Mouse (Mus musculus) lung, postnatal 0 days (tissue): ENCODE measurements around the gene B3glct. TPM values are rescaled to one million over a fixed set of nuclear protein-coding genes. Genes with fewer than 3 reads are reported as not detected.

ENCODE experiments used
- ATAC-seq: fragments of 200-750 bp; cut with Nextera tagmentation; 2 replicates; pipeline ENCODE4 v1.8.0; 2017; ENCODE audit warnings: moderate library complexity
- DNase-seq: peaks from one replicate; pipeline ENCODE4 v3.0.0-alpha.2; 2016; ENCODE audit warnings: low spot score
- H3K27ac ChIP-seq: fragments of 300-500 bp; sonication (generic); 2 replicates; pipeline ENCODE4 v1.5.1; 2014; ENCODE audit warnings: antibody characterized with exemption, mild to moderate bottlenecking, low read length, mixed read lengths
- H3K27me3 ChIP-seq: fragments of 300-500 bp; sonication (generic); replicated peaks from 2 replicates; pipeline ENCODE4 v1.6.1; 2014; ENCODE audit warnings: low read length, mixed read lengths; ENCODE audit not compliant: insufficient read depth
- H3K36me3 ChIP-seq: fragments of 300-500 bp; sonication (generic); 2 replicates; pipeline ENCODE4 v1.6.1; 2014; ENCODE audit warnings: low read length, mixed read lengths; ENCODE audit not compliant: insufficient read depth
- H3K4me1 ChIP-seq: fragments of 300-500 bp; sonication (generic); 2 replicates; pipeline ENCODE4 v1.6.1; 2014; ENCODE audit warnings: antibody characterized with exemption, low read depth, low read length, mixed read lengths; ENCODE audit not compliant: insufficient read depth
- H3K4me2 ChIP-seq: fragments of 300-500 bp; sonication (generic); replicated peaks from 2 replicates; pipeline ENCODE4 v1.6.1; 2014; ENCODE audit warnings: low read depth, mild to moderate bottlenecking, low read length, moderate library complexity, mixed read lengths
- H3K4me3 ChIP-seq: fragments of 300-500 bp; sonication (generic); 2 replicates; pipeline ENCODE4 v1.5.1; 2014; ENCODE audit warnings: low read depth, low read length
- H3K9ac ChIP-seq: fragments of 300-500 bp; sonication (generic); replicated peaks from 2 replicates; pipeline ENCODE4 v1.6.1; 2014; ENCODE audit warnings: low read depth, mild to moderate bottlenecking
- H3K9me3 ChIP-seq: fragments of 300-500 bp; sonication (generic); 2 replicates; pipeline ENCODE4 v1.6.1; 2016; ENCODE audit warnings: low read length, mixed read lengths
- CTCF ChIP-seq: IDR thresholded peaks from 2 replicates; pipeline ENCODE4 v1.5.1; 2016; ENCODE audit warnings: antibody characterized with exemption, mild to moderate bottlenecking
- EP300 ChIP-seq: IDR thresholded peaks from 2 replicates; pipeline ENCODE4 v1.6.1; 2016; ENCODE audit warnings: antibody characterized with exemption, mild to moderate bottlenecking, control low read depth
- WGBS: fragments of 180-500 bp; shearing (Covaris S2); extraction: QIAGEN DNeasy Blood & Tissue Kit; methylation state at CpG from one replicate; pipeline ENCODE4 v1.1.7; 2014; 5-methylcytosine and 5-hydroxymethylcytosine counted together
- polyA plus RNA-seq: library from polyadenylated mRNA; unstranded; fragments of >200 nt; fragmentation: Nextera tagmentation; extraction: Ambion mirVana; gene quantifications from 2 replicates; pipeline ENCODE4 v1.2.1, GENCODE M21; 2015

Gene B3glct
- polyA plus RNA-seq, 1 experiment from 2014 or later = 5.0 TPM

- Histone ChIP-seq H3K9ac (no peak overlapping the region), H3K4me1 (peaks cover 8% of the 10 kb centered on the region; the same call in 1 of the 2 replicates), H3K4me3 (no peak overlapping the region), H3K4me2 (no peak overlapping the region), H3K36me3 (no peaks in the 10 kb centered on the region), H3K27me3 (no peaks in the 10 kb centered on the region), H3K27ac (no peak overlapping the region), H3K9me3 (no peaks in the 10 kb centered on the region)
- no peak for DNase-seq
- no peak for ATAC-seq
- TF ChIP-seq CTCF = no peak
- TF ChIP-seq EP300 = no peak
- WGBS = 67% methylated on average over 5 of the region's 5 CpGs
These were observed 2.9 kb downstream of the B3glct start for GRCm38 (mm10) chr5:149680946-149681345.

GRCm38 (mm10) chr5:149689860-149690259, 11.8 kb downstream of the B3glct start:
- H3K4me2 ChIP-seq = no peak overlapping the region
- no peaks in the 10 kb centered on the region for H3K9me3 ChIP-seq
- no peaks in the 10 kb centered on the region for H3K4me1 ChIP-seq
- TF ChIP-seq EP300 (no peak), CTCF (no peak)
- no peak overlapping the region for H3K27ac ChIP-seq
- WGBS = 61% methylated on average over 5 of the region's 5 CpGs
- DNase-seq (no peak), ATAC-seq (no peak)
- H3K36me3 ChIP-seq = no peaks in the 10 kb centered on the region
- H3K27me3 ChIP-seq = no peaks in the 10 kb centered on the region
- H3K4me3 ChIP-seq = no peak overlapping the region
- H3K9ac ChIP-seq = no peak overlapping the region

- Histone ChIP-seq H3K4me2 (no peak overlapping the region), H3K4me3 (no peak overlapping the region), H3K27ac (no peak overlapping the region), H3K27me3 (no peaks in the 10 kb centered on the region), H3K4me1 (no peaks in the 10 kb centered on the region), H3K36me3 (no peaks in the 10 kb centered on the region), H3K9me3 (no peaks in the 10 kb centered on the region), H3K9ac (no peak overlapping the region)
- ATAC-seq = no peak
- TF ChIP-seq CTCF = no peak
- no peak for TF ChIP-seq EP300
- WGBS = 82% methylated on average over 11 of the region's 11 CpGs
- DNase-seq = no peak
These were observed 14.5 kb downstream of the B3glct start for GRCm38 (mm10) chr5:149692548-149692947.

GRCm38 (mm10) chr5:149693200-149693599, 15.2 kb downstream of the B3glct start:
- WGBS = 64% methylated on average over 2 of the region's 2 CpGs
- no peaks in the 10 kb centered on the region for H3K27me3 ChIP-seq
- no peaks in the 10 kb centered on the region for H3K4me1 ChIP-seq
- no peak for TF ChIP-seq CTCF
- no peak overlapping the region for H3K9ac ChIP-seq
- no peak for ATAC-seq
- H3K9me3 ChIP-seq = no peaks in the 10 kb centered on the region
- H3K4me2 ChIP-seq = no peak overlapping the region
- no peaks in the 10 kb centered on the region for H3K36me3 ChIP-seq
- H3K4me3 ChIP-seq = no peak overlapping the region
- DNase-seq = no peak
- H3K27ac ChIP-seq = no peak overlapping the region

GRCm38 (mm10) chr5:149693968-149694367, 15.9 kb downstream of the B3glct start:
- no peak for ATAC-seq
- H3K9me3 ChIP-seq = no peaks in the 10 kb centered on the region
- H3K4me1 ChIP-seq = no peaks in the 10 kb centered on the region
- H3K9ac ChIP-seq = no peak overlapping the region
- no peak overlapping the region for H3K4me3 ChIP-seq
- no peaks in the 10 kb centered on the region for H3K27me3 ChIP-seq
- 72% methylated on average over 3 of the region's 3 CpGs for WGBS
- no peak overlapping the region for H3K27ac ChIP-seq
- H3K4me2 ChIP-seq = no peak overlapping the region
- TF ChIP-seq EP300 (no peak), CTCF (no peak)
- DNase-seq = no peak
- no peaks in the 10 kb centered on the region for H3K36me3 ChIP-seq

- ATAC-seq (no peak), DNase-seq (no peak)
- TF ChIP-seq EP300 = no peak
- no peak for TF ChIP-seq CTCF
- 81% methylated on average over 18 of the region's 18 CpGs for WGBS
- H3K9me3 ChIP-seq = no peaks in the 10 kb centered on the region
- H3K36me3 ChIP-seq = no peaks in the 10 kb centered on the region
- H3K4me2 ChIP-seq = no peak overlapping the region
- H3K27ac ChIP-seq = no peak overlapping the region
- H3K27me3 ChIP-seq = no peaks in the 10 kb centered on the region
- no peak overlapping the region for H3K9ac ChIP-seq
- H3K4me3 ChIP-seq = no peak overlapping the region
- no peaks in the 10 kb centered on the region for H3K4me1 ChIP-seq
These were observed 17.2 kb downstream of the B3glct start for GRCm38 (mm10) chr5:149695077-149695750.

GRCm38 (mm10) chr5:149702770-149703169, 24.7 kb downstream of the B3glct start:
- no peak overlapping the region for H3K4me2 ChIP-seq
- H3K4me3 ChIP-seq = no peak overlapping the region
- no peaks in the 10 kb centered on the region for H3K27me3 ChIP-seq
- DNase-seq = no peak
- H3K9ac ChIP-seq = no peak overlapping the region
- H3K27ac ChIP-seq = no peak overlapping the region
- TF ChIP-seq EP300 (no peak), CTCF (peak; percentile 32; the same call in 1 of the 2 replicates)
- no peaks in the 10 kb centered on the region for H3K4me1 ChIP-seq
- H3K9me3 ChIP-seq = no peaks in the 10 kb centered on the region
- no peaks in the 10 kb centered on the region for H3K36me3 ChIP-seq
- ATAC-seq = no peak
